Mouse (Mus musculus): ENCODE measurements around the gene Rufy2.
"Not testable (repeated sequence)": the region's sequence is repeated elsewhere in the genome, so short reads cannot be mapped to it uniquely, and the experiment has no call there.

Gene Rufy2

DNA sequence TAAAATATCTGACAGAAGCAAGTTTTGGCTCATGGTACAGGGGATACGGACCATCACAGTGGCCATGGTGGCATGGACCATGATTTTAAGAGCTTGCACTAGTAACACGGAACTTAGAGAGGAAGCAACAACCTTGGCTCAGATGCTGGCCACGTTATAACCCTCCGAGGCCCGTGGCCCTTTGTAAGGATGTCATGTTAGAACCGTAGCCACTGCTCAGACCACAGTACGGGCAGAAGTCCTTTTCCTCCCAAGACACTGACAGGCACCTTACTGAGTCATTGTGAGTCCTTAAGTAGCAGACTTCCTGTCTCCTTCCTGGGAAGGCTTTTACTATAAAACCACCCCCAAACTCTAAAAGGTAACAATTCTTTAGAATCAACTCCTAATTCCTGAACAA lies 71.2 kb downstream of the Rufy2 start:
- no peak for DNase-seq (ENCODE audit: low read depth, low spot score)

DNA sequence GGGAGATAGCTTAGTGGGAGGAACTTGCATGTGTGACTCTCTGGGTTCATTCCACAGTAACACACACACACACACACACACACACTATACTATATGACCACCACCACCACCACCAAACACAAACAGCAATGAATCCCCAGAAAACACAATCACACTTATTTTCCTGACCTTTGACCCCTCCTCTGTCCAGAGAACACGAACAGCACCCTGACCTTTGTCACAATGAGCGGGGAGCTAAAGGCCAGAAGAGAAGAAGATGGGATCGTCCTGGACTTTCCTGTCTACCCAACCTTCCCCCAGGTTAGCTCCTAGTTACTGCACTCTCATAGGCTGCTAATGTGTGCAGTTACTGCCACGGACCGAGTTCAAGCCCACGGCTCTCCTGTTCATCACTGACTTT lies 72.0 kb downstream of the Rufy2 start:
- no peak for DNase-seq (ENCODE audit: low read depth, low spot score)

DNA sequence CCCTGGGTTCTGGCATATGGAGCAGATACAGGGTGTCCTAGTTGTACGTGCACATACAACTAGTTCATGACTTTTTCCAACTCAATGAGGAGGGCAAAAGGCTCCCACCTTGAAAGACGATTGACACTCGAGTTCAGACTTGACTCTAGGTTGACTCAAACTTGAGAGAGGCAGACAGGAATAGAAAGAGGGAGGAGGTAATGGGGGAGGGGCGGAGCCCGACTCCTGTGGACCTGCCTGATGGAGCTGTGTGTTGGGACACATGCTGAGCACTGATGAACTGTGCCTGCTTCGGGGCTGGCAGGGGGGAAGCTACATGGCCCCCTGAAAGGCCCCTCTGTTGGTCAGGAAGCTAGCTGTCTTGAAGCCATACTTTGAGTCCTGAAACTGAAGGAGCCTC lies 73.0 kb downstream of the Rufy2 start:
- no peak for DNase-seq (ENCODE audit: low read depth, low spot score)

DNA sequence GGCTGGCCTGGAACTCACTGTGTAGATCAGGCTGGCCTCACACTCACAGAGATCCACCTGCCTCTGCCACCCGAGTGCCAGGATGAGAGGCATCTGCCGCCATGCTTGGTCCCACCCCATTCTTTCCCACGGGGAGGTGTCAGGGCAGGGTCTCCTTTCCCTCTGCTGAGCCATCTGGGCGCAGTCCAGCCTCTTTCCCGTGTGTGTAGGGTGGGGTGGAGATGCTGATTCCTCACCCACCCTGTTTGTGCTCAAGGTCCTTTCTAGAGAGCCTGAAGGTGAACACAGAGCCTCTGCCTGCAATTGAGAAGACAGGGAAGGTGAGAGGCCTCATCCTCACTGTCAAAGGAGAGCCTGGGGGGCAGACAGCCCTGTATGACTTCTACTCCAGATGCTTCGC lies 74.0 kb downstream of the Rufy2 start:
- not testable (repeated sequence) for DNase-seq (ENCODE audit: low read depth, low spot score)

DNA sequence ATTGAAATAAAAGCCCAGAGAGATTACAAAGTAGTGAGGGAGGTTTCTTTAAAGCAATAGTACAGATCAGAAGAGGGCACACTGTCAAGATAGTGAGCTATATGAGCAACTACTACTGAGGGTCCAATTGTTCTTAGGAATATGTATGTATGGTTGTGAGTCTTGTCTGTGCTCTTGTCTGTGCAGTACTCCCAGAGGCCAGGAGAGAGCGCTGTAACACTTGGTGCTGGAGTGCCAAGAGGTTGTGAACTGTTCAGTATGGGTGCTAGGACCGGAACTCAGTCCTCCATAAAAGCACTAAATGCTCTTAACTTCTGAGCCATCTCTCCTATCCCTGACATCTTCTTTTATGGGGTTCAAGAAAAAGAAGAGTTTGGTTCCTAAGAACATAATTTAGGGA lies 74.6 kb downstream of the Rufy2 start:
- DNase-seq (ENCODE audit: low read depth, low spot score), result peak; percentile 41

DNA sequence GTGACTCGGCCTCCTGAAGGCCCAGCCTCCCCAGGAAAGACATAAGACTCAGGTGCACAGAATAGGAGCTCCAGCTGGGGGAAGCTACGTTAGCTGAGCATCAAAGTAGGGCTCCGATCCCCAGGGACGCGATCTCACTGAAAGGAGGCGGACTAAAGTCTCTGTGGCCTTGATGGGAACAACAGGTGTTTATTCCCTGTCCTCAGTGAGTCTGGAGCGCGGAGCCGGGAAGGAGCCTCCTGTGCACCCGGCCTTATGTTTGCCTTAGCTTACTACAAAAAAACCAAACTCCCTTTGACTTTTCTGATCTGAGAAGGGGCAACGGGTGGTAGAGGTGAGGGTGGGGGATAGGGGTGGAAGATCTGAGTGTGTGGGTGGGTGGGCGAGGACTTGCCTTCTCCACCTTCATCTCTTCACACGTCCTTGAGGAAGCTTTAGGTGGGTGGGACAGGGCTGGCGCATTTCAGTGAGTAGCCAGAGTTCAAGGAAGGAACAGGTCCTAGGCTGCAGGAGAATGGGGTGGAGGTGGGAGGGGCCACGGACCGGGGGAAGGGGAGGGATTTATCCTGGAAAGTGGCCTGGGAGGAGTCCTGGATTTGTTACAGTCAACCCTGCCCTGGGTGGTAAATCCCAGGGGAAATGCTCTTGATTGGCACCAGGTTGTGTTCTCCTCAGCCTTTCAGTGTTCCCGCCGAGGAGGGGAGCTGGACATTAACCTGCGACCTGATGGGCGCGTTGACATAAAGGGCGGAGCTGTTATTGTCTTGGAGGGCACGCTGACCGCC lies 77.1 kb downstream of the Rufy2 start:
- DNase-seq (ENCODE audit: low read depth, low spot score), result no peak

DNA sequence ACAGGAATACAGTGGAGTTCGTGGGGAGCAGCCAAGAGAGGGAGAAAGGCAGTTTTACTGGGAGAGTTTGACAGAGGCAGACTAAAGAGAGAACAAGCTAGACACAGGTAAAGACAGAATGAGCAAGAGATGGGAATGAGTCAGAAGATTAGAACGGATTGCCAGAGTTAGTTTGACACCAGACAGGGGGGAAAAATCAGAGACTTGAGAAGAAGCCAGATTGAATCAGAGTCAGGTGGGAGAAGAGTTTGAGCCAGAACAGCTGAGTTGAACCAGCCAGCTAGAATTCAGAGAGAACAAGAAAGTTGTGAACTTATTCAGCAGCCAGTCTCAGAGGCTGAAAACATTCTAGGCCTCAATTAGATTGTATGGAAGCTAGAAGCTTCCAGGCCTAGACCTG lies 79.8 kb downstream of the Rufy2 start, which contains the start of gene Pbld1:
TSS of gene Pbld1 (plus strand) at position 301 of the 400 bp plus-strand sequence.
- no peak for DNase-seq (ENCODE audit: low read depth, low spot score)

DNA sequence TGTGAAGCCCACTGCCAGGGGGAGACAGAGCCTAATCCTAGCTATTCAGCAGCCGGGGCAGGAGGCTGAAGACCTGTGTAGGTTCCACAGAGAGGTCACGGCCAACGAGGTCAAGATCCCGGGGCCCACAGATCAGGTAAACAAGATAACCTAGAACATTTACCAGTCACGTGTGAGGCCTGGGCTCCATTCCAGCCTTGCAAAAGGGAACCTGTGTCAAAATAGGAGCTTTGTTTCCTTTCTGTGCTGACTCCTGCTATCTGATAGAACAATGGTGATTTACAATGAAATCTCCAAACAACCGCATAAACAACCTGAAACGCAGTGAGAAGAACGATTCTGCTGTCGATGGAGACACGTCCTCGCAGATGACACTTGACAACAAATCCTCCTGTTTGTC lies 80.4 kb downstream of the Rufy2 start:
- DNase-seq (ENCODE audit: low read depth, low spot score), result no peak

DNA sequence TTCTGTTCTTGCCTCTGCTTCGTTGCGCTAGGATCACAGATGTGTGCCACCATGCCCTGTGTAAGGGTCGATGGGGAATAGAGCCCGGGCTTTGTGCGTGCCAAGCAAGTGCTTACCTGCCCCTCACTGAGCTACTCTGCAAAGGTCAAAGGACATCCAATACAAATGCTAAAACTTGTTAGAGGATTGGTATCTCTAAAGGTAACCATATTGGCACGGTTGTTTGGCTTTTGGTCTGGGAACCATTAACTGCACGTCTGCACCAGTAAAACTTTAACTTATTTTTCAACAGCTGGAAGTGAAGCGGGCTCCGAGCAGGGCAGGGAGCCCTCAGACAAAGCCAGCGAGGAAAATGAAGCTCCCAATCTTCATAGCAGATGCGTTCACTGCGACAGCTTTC lies 81.2 kb downstream of the Rufy2 start:
- DNase-seq (ENCODE audit: low read depth, low spot score), result no peak

DNA sequence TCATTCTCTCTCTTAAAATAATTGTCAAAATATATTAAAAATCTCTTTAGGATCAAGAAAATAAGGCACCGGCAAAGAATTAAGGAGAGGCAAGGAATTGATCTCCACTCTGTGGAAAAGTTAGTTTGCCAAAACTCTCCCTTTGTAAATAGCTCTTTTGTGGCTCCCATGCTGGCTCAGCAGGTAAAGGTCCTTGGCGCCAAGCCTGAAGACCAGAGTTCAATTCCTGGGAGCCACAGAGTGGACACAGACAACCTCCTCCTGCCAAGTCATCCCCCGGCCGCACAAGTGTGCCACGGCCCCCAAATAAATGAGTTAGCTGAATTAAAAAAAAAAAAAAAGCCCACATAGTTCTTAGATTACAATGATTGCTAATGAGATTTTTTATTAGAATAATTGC lies 82.7 kb downstream of the Rufy2 start:
- no peak for DNase-seq (ENCODE audit: low read depth, low spot score)

DNA sequence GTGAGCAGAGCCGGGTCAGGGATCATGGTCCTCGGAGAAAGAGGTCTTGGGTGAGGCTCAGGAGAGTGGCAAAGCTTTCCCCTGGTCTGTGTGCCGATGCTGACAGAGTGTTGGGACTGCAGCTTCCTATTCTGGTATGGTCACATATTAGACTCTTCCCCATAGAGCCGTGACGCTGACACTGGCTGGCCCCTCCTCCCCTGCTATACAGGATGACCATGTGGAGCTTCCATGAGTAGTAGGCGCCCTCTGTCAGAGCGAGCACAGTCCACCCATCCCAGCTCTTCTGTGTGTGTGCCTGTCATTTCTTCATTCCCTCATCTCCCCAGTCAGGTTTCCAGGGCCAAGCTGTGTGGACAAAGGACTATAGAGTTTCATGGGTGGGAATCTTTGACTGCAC lies 83.3 kb downstream of the Rufy2 start:
- no peak for DNase-seq (ENCODE audit: low read depth, low spot score)

DNA sequence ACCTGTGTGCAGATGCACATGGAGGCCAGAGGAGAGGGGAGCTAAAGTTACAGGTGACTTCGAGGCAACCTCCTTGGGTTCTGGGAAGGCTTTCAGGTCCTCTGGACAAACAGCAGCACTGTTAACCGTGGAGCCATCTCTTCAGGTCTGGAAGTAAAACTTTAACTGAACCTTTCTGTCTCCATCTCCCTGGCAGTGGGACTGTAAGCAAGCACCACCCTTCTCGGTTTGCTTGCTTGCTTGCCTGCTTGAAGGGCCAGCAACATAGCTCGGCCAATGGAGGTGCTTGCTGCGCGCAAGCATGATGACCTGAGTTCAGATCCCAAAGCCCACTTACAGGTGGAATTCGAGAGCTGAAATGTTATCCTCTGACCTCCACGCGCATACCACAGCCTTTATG lies 84.5 kb downstream of the Rufy2 start:
- DNase-seq (ENCODE audit: low read depth, low spot score), result no peak

DNA sequence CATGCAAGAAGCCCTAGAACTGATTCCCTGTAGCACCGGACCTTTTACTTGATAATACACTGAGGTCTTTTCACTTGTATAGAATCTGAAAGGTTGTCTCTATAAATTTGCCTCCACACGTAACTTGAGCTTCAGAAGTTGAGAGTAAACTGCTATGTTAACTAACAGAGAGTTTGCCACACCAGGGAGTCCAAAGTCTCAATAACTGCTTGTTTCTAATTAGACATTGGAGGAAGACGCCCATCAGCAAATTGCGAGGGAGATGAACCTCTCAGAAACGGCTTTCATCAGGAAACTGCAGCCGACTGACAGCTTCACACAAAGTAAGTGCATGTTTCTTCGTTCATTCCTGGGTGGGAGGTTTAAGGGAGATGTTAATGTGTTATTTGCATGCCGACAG lies 85.5 kb downstream of the Rufy2 start:
- no peak for DNase-seq (ENCODE audit: low read depth, low spot score)

DNA sequence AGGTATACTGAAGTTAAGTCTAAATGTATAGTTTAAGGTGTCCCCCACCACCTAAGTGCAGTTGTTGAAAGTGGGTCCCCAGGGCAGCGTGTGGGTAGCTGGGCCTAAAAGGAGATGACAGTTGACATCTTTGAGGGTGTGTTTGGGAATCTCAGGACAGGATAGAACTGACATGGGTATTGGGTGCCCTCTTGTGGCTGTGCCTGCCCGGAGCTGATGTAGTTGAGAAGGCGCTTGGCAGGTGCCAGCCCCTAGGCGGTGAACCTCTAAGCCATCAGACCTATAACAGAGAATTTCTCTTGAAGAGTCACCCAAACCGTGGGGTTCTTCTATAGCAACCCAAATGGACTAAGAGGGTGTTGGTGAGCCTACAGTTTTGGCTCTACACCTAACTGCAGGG lies 86.0 kb downstream of the Rufy2 start:
- DNase-seq (ENCODE audit: low read depth, low spot score), result peak; percentile 83
